Mouse (Mus musculus): ENCODE measurements around the gene Ankrd63.

- no peak for TF ChIP-seq POLR2A (IDR thresholded peaks at IDR 0.05; ENCODE audit: low read depth, low read length)
- TF ChIP-seq CTCF (conservative IDR thresholded peaks at IDR 0.05; ENCODE audit: insufficient read depth, insufficient read length, low read depth, low read length), result no peak
Measured at GRCm38 (mm10) chr2:118693370-118693966, 10.3 kb downstream of the Ankrd63 start.

Data from kidney, adult 2 months (tissue).